Mouse (Mus musculus): Measurements from ENCODE around the gene Adgrl2. TPM values are rescaled to one million over a fixed set of nuclear protein-coding genes. Genes with fewer than 3 reads are reported as not detected.

Adgrl2 gene
- polyA plus RNA-seq, 1 experiment from 2014 or later, result 124 TPM

- Histone ChIP-seq H3K4me3 (ENCODE audit: low read depth, low read length) (no peak overlapping the region), H3K27ac (ENCODE audit: low read depth, low read length) (no peak overlapping the region), H3K9ac (ENCODE audit: low read length) (no peak overlapping the region), H3K9me3 (ENCODE audit: control insufficient read depth, low read length) (no peaks in the 10 kb centered on the region), H3K4me1 (ENCODE audit: control insufficient read depth, insufficient read depth, low read length) (no peaks in the 10 kb centered on the region), H3K36me3 (ENCODE audit: control insufficient read depth, insufficient read depth, low read length) (no peaks in the 10 kb centered on the region; the same call in 1 of the 2 replicates), H3K27me3 (ENCODE audit: control insufficient read depth, insufficient read depth, low read length) (no peaks in the 10 kb centered on the region), H3K4me2 (no peak overlapping the region)
- no peak for ATAC-seq (ENCODE audit: low FRiP score)
- 92% methylated on average over 8 of the region's 8 CpGs for WGBS
- no peak for DNase-seq (ENCODE audit: low spot score, missing footprints)
Observed at GRCm38 (mm10) chr3:148885980-148886668, 104.2 kb downstream of the Adgrl2 start.

DNA sequence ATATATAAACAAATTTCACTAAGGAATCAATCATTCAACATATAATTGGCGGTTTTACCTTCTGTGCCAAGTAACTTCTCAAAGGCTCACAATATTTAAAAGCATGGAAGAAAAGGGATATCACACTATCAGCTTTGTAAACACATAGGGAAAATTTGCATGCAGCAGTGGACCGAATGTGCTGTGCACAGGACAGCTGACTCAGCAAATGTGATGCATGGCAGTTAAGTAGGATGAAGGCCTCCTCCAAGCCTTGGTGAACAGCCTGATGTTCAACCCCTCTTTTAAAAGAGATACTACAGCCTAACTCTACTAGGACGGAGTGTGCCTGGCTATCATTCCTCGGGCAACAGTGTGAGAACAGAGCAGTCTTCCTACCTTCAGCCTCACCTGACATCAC lies 105.2 kb downstream of the Adgrl2 start:
- H3K27ac ChIP-seq (ENCODE audit: low read depth, low read length), result no peak overlapping the region
- H3K4me1 ChIP-seq (ENCODE audit: control insufficient read depth, insufficient read depth, low read length), result no peaks in the 10 kb centered on the region
- ATAC-seq (ENCODE audit: low FRiP score) (no peak), DNase-seq (ENCODE audit: low spot score, missing footprints) (no peak)
- no peak overlapping the region for H3K9ac ChIP-seq (ENCODE audit: low read length)
- no peaks in the 10 kb centered on the region for H3K9me3 ChIP-seq (ENCODE audit: control insufficient read depth, low read length)
- no peaks in the 10 kb centered on the region; the same call in 1 of the 2 replicates for H3K36me3 ChIP-seq (ENCODE audit: control insufficient read depth, insufficient read depth, low read length)
- H3K27me3 ChIP-seq (ENCODE audit: control insufficient read depth, insufficient read depth, low read length), result no peaks in the 10 kb centered on the region
- no peak overlapping the region for H3K4me3 ChIP-seq (ENCODE audit: low read depth, low read length)
- WGBS, result 87% methylated on average over 4 of the region's 4 CpGs
- no peak overlapping the region for H3K4me2 ChIP-seq

DNA sequence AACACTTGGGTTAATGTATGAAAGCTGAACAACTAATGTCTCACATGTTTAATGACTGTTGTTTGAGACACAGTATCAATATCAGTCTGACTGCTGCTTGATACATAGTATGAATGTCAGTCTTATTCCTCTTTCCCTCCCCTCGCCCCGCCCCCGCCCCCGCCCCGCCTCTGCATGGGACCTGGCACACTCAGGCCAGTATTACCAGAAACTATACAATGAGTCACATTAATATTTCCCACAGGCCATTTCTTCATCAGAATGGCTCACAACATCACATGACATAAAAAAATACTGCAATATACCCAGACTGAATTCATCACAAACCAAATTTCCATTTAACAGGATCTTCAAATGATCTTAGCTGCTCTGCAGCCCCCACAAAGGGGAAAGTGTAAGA lies 108.9 kb downstream of the Adgrl2 start:
- DNase-seq (ENCODE audit: low spot score, missing footprints) (no peak), ATAC-seq (ENCODE audit: low FRiP score) (no peak)
- Histone ChIP-seq H3K4me3 (ENCODE audit: low read depth, low read length) (no peak overlapping the region), H3K27me3 (ENCODE audit: control insufficient read depth, insufficient read depth, low read length) (no peaks in the 10 kb centered on the region), H3K4me1 (ENCODE audit: control insufficient read depth, insufficient read depth, low read length) (no peaks in the 10 kb centered on the region), H3K4me2 (no peak overlapping the region), H3K9me3 (ENCODE audit: control insufficient read depth, low read length) (no peaks in the 10 kb centered on the region), H3K36me3 (ENCODE audit: control insufficient read depth, insufficient read depth, low read length) (no peaks in the 10 kb centered on the region), H3K27ac (ENCODE audit: low read depth, low read length) (no peak overlapping the region), H3K9ac (ENCODE audit: low read length) (no peak overlapping the region)
- 93% methylated on average over 5 of the region's 5 CpGs for WGBS

- DNase-seq (ENCODE audit: low spot score, missing footprints), result no peak
- Histone ChIP-seq H3K4me2 (no peak overlapping the region), H3K27ac (ENCODE audit: low read depth, low read length) (no peak overlapping the region), H3K4me1 (ENCODE audit: control insufficient read depth, insufficient read depth, low read length) (no peaks in the 10 kb centered on the region; the same call in 1 of the 2 replicates), H3K4me3 (ENCODE audit: low read depth, low read length) (no peak overlapping the region), H3K9ac (ENCODE audit: low read length) (no peak overlapping the region), H3K36me3 (ENCODE audit: control insufficient read depth, insufficient read depth, low read length) (no peaks in the 10 kb centered on the region), H3K9me3 (ENCODE audit: control insufficient read depth, low read length) (no peaks in the 10 kb centered on the region), H3K27me3 (ENCODE audit: control insufficient read depth, insufficient read depth, low read length) (no peaks in the 10 kb centered on the region)
- 90% methylated on average over 5 of the region's 5 CpGs for WGBS
- no peak for ATAC-seq (ENCODE audit: low FRiP score)
Observed at GRCm38 (mm10) chr3:148872563-148872962, 117.8 kb downstream of the Adgrl2 start.

DNA sequence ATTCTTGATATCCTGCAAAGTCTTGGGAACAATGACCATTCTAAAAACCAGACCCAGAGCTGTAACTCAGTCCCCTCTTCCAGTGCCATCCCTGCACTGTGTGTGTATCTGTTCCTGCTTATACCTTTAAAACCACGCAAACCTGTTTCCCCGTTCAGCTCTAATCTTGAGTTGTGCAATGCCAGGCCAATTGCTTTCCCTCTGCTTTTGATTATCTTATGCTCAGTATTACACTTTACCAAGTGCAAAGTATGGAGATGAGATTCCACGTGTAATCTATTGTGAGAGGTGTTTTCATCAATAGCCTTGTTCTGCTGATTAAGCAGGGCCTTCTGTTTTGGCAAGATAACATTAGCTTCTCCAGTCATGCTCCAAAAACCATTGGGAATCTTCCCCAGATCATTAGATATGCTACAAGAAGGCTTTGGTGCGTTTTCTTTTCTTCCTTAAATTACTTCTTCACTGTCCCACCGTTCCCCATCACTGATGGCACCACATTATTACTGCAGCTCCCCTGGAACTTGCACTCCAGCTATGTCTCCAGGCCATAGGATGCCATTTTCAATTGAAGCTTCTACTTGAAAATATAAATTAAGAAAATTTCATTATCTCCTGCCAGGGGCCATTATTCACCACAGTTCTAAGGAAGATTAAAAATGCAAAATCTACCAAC lies 118.4 kb downstream of the Adgrl2 start:
- Histone ChIP-seq H3K4me2 (no peak overlapping the region), H3K4me1 (ENCODE audit: control insufficient read depth, insufficient read depth, low read length) (no peaks in the 10 kb centered on the region; the same call in 1 of the 2 replicates), H3K4me3 (ENCODE audit: low read depth, low read length) (no peak overlapping the region), H3K36me3 (ENCODE audit: control insufficient read depth, insufficient read depth, low read length) (no peaks in the 10 kb centered on the region), H3K27ac (ENCODE audit: low read depth, low read length) (no peak overlapping the region), H3K9ac (ENCODE audit: low read length) (no peak overlapping the region), H3K9me3 (ENCODE audit: control insufficient read depth, low read length) (no peaks in the 10 kb centered on the region), H3K27me3 (ENCODE audit: control insufficient read depth, insufficient read depth, low read length) (no peaks in the 10 kb centered on the region)
- DNase-seq (ENCODE audit: low spot score, missing footprints) (no peak), ATAC-seq (ENCODE audit: low FRiP score) (no peak)
- WGBS, result 72% methylated on average over 5 of the region's 5 CpGs

DNA sequence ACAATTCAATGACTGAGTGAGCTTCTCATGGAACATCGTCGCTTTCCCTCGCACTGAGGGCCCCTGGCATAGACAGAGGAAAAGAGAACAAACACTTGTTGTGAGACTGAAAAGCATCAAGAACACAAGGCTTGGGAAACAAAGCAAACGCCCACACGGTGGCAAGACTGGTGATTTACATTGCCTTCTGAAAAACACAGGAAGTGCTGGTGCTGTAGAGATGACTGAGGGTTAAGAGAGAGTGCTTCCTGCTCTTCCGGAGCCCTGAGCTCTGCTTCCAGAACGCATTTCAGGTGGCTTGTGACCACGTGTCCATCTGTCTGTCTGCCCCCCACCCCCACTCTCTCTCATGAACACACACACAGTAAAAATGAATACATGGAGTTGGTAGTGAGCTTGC lies 122.7 kb downstream of the Adgrl2 start:
- H3K4me1 ChIP-seq (ENCODE audit: control insufficient read depth, insufficient read depth, low read length), result no peaks in the 10 kb centered on the region; the same call in 1 of the 2 replicates
- H3K27ac ChIP-seq (ENCODE audit: low read depth, low read length), result no peak overlapping the region
- H3K9me3 ChIP-seq (ENCODE audit: control insufficient read depth, low read length), result no peaks in the 10 kb centered on the region
- no peak overlapping the region for H3K4me3 ChIP-seq (ENCODE audit: low read depth, low read length)
- H3K4me2 ChIP-seq, result no peak overlapping the region
- peaks cover 2% of the 10 kb centered on the region; the same call in 1 of the 2 replicates for H3K36me3 ChIP-seq (ENCODE audit: control insufficient read depth, insufficient read depth, low read length)
- DNase-seq (ENCODE audit: low spot score, missing footprints) (no peak), ATAC-seq (ENCODE audit: low FRiP score) (no peak)
- H3K9ac ChIP-seq (ENCODE audit: low read length), result no peak overlapping the region
- 57% methylated on average over 8 of the region's 8 CpGs for WGBS
- no peaks in the 10 kb centered on the region for H3K27me3 ChIP-seq (ENCODE audit: control insufficient read depth, insufficient read depth, low read length)

- Histone ChIP-seq H3K9me3 (ENCODE audit: control insufficient read depth, low read length) (no peaks in the 10 kb centered on the region), H3K4me1 (ENCODE audit: control insufficient read depth, insufficient read depth, low read length) (no peaks in the 10 kb centered on the region; the same call in 1 of the 2 replicates), H3K36me3 (ENCODE audit: control insufficient read depth, insufficient read depth, low read length) (peaks cover 2% of the 10 kb centered on the region; the same call in 1 of the 2 replicates), H3K9ac (ENCODE audit: low read length) (no peak overlapping the region), H3K27ac (ENCODE audit: low read depth, low read length) (no peak overlapping the region), H3K27me3 (ENCODE audit: control insufficient read depth, insufficient read depth, low read length) (no peaks in the 10 kb centered on the region), H3K4me3 (ENCODE audit: low read depth, low read length) (no peak overlapping the region), H3K4me2 (no peak overlapping the region)
- no peak for ATAC-seq (ENCODE audit: low FRiP score)
- WGBS, result 87% methylated on average over 5 of the region's 5 CpGs
- no peak for DNase-seq (ENCODE audit: low spot score, missing footprints)
Observed at GRCm38 (mm10) chr3:148866633-148867032, 123.7 kb downstream of the Adgrl2 start.

DNA sequence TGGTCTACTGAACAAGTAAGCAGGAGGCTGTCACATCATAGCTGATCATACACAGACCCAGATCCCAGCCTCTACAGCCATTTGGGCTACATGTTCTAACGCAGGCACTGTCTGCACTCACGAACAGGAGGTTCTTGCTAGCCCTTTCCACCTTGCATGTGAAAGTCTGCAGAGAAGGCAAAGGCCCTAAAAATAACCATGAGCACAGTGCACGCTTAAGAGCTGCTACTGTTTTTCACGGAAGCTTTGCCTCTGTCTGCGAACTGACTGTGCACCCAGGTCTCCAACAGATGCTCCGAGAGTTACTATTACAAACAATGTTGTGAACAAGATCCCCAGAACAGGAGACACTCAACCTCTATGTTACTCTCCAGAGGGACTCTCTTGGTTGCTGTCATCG lies 124.3 kb downstream of the Adgrl2 start:
- no peak for ATAC-seq (ENCODE audit: low FRiP score)
- no peak for DNase-seq (ENCODE audit: low spot score, missing footprints)
- H3K4me3 ChIP-seq (ENCODE audit: low read depth, low read length), result no peak overlapping the region
- no peak overlapping the region for H3K27ac ChIP-seq (ENCODE audit: low read depth, low read length)
- 93% methylated on average over 7 of the region's 7 CpGs for WGBS
- no peak overlapping the region for H3K9ac ChIP-seq (ENCODE audit: low read length)
- no peaks in the 10 kb centered on the region for H3K4me1 ChIP-seq (ENCODE audit: control insufficient read depth, insufficient read depth, low read length)
- peaks cover 2% of the 10 kb centered on the region; the same call in 1 of the 2 replicates for H3K36me3 ChIP-seq (ENCODE audit: control insufficient read depth, insufficient read depth, low read length)
- H3K9me3 ChIP-seq (ENCODE audit: control insufficient read depth, low read length), result no peaks in the 10 kb centered on the region
- no peak overlapping the region for H3K4me2 ChIP-seq
- no peaks in the 10 kb centered on the region for H3K27me3 ChIP-seq (ENCODE audit: control insufficient read depth, insufficient read depth, low read length)

DNA sequence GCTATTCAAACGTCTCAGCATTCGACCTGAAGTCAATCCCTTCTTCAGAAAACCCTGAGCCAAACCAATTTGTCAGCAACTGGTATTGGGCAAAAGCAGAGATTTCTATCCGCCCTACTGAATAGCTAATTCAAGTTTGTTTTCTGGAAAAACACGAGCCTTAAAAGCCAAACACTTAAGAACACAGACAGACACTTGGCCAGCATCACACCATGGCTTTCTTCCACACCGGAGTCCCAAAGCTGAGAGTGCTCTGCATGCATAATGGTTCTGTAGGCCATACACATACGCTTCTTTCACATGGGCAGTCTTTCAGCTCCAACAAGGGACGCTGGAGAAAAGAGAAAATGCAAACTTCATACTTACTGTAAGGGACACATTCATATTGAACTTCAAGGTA lies 125.1 kb downstream of the Adgrl2 start:
- no peak overlapping the region for H3K27ac ChIP-seq (ENCODE audit: low read depth, low read length)
- no peak overlapping the region for H3K4me3 ChIP-seq (ENCODE audit: low read depth, low read length)
- no peak for ATAC-seq (ENCODE audit: low FRiP score)
- no peak overlapping the region for H3K9ac ChIP-seq (ENCODE audit: low read length)
- H3K4me2 ChIP-seq, result no peak overlapping the region
- WGBS, result 84% methylated on average over 7 of the region's 7 CpGs
- H3K36me3 ChIP-seq (ENCODE audit: control insufficient read depth, insufficient read depth, low read length), result peaks cover 2% of the 10 kb centered on the region; the same call in 1 of the 2 replicates
- no peaks in the 10 kb centered on the region for H3K4me1 ChIP-seq (ENCODE audit: control insufficient read depth, insufficient read depth, low read length)
- no peaks in the 10 kb centered on the region for H3K9me3 ChIP-seq (ENCODE audit: control insufficient read depth, low read length)
- H3K27me3 ChIP-seq (ENCODE audit: control insufficient read depth, insufficient read depth, low read length), result no peaks in the 10 kb centered on the region
- no peak for DNase-seq (ENCODE audit: low spot score, missing footprints)

Data from midbrain, embryonic 11.5 days (tissue).